Mouse (Mus musculus) granulocyte monocyte progenitor cell, adult 5-6 weeks (primary cell): ENCODE results near the gene Spon1. TPM values are rescaled to one million over a fixed set of nuclear protein-coding genes. Genes with fewer than 3 reads are reported as not detected.

ENCODE experiments used
- ATAC-seq: replicated peaks from 2 replicates; pipeline ENCODE4 v1.8.0; 2016; ENCODE audit warnings: mild to moderate bottlenecking, moderate TSS enrichment, inconsistent platforms; ENCODE audit not compliant: poor library complexity, severe bottlenecking
- total RNA-seq, 2 experiments: library from RNA; stranded (forward) in 1 of 2; stranded (reverse) in 1 of 2; fragments of 200-712, 200-1000 nt in 1 of 2; fragments of >200 nt in 1 of 2; fragmentation: Nextera tagmentation in 1 of 2; gene quantifications; 2 replicates each; pipeline ENCODE4 v1.2.3; 2014 to 2017

Spon1 gene
- total RNA-seq, 2 experiments from 2014 or later, result not detected

DNA sequence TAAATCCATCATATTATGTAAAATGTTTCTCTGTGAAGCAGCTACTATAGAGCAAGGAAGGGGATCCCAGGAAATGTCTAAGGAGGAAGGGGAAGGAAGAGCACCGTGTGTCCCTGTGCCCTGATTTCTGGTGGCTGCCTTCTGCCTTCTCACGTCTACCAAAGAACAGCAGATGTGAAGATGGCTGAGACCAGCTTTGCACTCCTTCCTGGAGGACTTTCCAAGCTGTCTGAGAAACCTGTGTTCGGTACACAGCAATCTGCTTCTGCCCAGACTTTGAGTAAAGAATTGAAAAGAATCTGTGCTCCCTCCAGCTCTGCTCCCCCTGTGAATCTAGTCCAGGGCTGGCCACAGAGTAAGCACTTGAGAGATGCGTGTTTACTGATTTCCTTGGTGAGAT, 206.7 kb downstream of the Spon1 start:
- ATAC-seq, result no peak

DNA sequence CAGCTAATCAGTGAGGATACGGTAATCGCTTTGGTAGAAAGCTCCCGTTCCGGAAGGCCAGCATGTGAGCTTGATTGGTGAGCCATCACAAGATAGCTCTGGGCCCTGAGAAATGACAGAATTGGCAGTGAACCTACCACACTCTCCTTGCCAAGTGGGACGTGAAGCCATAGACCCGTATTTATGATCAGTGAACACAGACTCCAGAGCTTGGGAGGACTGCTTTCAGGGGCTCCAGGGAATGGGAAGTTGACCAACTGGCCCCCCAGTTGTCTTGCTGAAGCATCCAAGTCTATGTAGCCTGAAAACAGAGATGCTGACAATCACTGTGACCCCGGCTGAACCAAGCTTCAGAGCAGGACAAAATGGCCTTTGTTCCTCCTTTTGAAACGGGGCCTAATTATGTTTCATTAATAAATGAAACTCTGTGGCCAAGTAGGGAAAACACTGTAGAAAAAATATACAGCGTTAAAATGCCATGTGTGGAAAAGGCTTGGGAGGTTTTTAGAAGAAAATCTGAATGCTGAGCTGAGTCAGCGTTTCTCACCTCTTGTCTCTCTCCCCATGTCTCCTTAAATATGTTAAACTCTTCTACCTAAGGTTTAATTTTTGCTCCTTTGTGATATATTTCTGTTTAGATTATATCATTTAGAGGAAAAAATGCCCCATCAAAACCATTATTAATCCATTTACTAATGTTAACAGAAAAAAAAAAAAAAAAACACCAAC, 220.8 kb downstream of the Spon1 start:
- no peak for ATAC-seq

DNA sequence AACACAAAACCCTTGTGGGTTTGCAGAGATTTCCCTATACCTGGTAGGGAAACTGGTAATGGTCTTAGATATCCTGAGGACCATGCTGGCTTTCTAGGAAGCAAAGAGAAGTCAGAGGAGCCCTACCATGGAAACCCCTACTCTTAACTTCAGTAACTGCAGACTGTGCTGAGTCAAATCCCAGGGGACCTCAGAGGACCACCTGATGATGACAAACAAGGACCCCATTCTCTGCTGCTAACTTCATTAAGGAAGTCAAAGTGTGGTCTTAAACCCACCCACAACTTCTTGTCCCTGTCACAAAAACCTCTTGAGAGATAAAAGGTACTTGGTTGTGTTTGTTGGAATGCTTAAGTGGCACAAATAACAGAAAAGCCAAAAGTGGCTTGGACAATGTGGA, 222.4 kb downstream of the Spon1 start:
- ATAC-seq, result no peak

DNA sequence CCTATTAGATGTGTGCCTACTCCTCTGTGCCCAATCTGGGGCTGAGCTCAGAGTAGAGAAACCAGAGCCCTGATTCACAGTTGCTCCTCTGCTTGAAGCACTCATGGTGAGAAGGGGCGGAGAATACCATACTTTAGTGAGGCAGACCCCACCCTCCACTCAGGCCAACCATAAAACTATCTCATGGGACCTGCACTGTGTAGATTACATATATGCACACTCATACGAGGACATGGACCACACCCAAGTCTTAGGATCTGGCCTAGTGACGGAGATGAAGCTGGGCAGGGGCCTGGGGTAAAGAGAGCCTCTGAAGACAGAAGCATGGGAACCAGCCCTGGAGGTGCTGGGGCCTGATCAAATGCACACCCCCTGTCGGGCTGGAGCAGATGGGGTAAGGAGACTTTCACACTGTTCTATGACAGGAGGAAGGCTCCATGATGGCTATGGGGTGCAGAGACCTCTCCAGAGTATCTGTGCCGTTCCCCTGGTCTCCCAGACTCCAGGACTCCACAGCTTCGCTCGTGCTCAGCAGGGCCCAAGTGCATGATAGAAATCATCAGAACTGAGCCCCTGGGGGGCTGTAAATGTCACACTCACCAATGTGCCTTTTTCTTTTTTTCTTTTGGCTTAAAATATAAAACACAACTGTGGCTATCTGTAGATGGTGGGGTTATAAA, 232.0 kb downstream of the Spon1 start:
- ATAC-seq, result no peak

DNA sequence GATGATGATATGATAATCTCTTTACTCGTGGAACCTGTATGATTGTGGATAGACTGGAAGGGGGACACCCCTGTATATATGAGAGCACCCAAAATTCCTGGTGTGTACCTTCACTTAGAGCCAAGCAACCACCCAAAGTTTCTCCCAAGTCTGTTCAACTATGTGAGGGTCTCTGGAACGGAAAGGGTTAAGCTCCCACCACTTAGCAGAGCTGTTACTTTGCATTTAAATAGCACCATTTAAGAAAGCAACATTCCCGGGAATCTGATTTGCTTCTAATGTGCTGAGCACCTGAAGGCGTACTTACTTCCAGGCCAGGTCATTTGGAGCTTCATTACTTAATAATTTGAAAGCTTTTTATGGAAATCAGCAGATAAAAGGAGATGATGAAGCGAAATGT, 238.4 kb downstream of the Spon1 start:
- ATAC-seq, result no peak

DNA sequence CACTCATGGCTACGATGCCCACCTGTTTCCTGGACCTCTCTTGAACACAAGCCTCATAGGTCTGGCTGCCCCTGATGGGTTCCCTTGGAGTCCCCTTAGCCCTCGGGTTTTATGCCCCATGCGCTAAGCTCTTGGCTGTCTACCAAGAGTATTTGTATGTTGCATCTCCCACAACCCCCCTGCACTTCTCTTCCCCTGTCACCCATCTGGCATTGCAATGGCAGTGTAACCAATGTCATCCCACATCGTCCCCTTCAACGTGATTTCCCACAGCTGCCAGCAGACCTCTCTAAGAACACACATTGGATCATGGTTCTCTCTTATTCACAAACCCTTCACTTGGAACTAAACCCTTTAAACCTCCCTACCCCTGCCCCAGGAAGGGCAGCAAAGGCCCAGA, 239.7 kb downstream of the Spon1 start:
- no peak for ATAC-seq

DNA sequence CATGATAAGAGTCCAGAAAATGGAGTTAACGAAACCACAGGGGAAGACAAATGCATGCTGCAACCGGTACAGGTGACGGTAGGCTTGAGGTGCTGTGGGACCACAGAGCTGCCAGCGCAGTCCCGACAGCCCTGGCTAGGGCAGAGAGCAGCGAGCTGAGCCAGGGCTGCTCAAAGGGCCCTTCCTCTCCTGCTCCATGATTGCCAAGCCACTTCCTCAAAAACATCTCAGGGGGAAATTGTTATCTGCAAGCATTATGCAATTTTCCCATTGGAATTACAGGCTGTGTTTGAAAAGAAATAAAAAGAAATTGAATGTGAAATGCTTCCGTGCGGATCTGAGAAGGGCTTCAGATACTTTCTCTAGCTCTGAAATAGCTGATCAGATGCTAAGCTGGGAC, 240.7 kb downstream of the Spon1 start:
- ATAC-seq, result no peak

DNA sequence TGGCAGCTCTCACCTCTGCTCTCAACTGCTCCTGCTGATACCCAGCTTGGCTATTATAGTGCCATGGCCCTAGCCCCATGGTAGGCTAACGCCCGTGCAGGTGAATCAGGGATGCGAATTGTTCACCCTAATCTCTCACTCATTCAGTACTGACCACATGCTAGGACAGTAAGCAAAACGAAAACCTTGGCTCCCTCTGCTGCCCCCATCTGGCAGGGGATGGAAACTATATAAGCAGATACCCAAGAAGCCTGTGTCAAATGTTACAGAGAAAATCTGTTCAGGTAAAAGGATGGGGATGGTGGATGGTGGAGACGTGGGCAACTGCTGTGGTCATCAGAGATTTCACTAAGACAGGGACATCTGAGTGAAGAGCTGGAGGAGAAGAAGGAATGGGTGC, 241.8 kb downstream of the Spon1 start:
- peak; percentile 58; the same call in 1 of the 2 replicates for ATAC-seq

DNA sequence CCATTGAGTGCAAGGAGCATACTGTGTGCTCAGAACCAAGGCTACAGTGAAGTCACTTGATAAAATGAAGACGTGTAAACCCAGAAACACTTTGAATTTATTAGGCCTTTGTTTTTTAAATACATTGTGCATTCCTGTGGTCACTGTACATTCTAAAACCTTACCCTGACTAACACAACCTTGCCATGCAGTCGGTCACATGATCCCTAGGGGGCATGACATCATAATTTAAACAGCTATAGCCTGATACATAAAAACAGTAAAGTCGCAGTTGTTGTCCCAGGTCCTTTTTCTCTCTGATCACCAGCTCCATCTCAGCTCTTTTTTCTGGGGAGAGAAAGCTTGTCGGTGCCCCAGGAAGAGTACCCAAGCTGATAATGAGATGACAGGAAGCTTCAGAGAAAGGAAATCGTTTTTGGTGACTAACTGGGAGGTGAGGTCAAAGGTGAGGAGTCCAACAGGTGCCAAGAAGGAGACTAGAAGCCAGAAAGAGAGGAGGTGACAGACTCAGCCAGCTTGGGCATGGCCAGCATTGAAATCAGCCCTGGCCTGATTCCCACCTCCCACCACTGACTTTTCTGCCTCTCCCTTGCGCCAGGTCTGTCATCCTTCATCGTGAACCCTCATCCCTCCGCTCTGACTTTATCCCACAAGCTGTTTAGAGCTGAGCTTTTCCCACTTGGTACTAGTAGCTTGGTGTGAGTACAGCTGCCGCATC, 246.1 kb downstream of the Spon1 start:
- no peak for ATAC-seq

DNA sequence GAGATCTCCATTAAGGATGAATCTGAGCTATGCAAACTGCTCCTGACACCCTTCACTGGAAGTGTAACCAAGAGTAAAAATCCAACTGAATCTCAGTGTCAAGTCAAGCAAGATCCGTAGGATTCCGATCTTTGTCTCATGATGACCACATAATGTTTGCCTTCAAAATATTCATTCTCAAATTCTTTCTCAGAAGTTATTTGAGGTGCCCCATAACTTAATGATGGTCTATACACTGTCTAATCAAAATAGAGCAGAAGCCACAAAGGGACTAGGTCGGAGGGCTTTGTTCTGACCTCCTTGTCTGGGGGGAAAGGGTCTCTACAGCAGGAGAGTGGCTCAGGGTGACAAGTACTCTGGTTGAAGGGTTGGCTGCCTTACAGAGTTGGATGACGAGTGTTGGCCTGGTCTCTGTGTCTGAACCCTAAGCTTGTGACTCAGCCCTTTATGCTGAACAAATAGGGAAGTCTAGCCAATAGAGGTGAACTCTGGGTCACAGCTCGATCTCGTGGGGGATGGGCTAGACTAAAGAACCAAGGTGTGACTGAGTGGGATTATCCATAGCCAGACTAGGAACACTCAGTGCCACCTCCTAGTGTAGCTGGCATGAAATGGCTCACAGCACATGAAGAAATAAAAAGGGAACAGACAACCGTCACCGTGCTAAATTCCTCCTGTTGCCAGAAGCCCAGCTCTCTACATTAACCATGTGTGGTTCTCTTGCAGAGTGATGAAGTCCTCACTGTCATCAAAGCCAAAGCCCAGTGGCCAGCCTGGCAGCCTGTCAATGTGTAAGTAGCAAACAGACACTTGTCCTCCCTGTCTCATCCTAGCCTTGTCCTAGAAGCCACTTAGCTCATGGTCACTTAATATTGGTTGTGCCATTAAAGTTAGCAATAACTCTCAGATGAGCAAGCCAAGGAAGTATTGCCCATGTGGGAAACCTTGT, 250.5 kb downstream of the Spon1 start:
- ATAC-seq, result peak; percentile 56

DNA sequence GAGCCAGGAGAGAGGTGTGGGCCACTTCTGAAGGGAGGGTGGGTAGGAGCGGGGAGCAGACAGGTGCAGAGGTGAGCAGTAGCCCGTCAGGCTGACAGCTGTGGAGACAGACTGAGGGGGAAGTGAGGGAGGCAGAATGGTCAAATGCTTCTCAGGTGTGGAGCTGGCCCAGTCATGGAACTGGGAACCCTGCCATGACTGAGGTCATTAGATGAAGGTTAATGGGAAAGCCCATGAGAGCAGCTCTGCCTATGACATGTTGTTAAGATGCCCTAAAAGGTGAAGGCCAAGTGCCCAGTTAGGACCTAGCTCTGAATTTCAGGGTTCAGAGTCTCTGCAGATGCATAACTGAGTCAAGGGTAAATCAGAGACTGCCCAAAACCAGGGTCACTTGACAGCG, 253.1 kb downstream of the Spon1 start:
- no peak for ATAC-seq

DNA sequence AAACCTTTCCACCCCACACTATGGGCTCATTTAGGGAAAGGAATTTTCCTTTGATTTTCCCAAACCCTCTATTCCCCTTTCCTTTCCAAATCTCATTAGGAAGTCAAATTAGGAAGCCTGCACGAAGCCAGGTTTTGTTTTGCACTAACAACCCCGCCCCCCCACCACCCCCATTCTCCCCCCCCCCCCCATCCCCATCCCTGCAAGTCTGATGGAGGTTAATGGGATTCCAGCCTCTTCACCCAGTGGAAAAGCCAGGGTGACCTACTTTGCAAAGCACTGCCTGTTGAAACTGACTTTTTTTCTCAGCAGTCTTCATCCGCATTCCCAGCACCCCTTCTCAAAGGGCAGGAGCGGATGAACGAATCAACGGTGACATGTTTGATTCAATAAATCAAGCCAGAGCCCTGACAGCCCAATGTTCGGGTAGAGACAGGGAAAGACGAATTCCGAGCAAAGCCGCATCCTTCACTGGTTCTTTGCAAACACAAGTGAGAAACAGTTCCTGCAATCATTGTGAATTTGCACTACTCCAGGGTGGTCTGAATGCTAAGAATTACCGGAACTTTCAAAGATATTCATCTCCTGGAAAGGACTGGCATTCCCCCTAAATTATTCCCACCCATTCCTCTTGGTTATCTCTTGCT, 254.4 kb downstream of the Spon1 start:
- ATAC-seq, result 0 out of 2 replicates have a peak, but pooled peaks have one; percentile 7

DNA sequence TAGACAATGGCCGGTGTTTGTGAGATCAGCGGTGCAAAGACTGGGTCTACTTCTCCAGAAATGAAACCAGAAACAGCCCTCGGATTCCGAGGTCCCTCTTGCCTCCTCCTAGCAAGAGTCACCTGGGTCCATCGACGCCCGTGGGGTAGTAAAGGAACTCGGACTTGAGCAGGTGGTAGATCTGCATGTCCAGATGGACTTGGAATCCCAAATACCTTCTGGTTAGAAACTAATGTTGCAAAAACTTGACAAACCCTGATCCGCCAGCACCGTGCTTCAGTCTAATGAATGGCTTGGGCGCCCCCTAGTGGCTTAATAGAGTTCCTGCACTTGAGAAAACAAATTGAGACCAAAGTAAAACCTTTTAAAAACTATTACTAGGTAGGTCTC, 254.9 kb downstream of the Spon1 start:
- peak; percentile 62 for ATAC-seq

DNA sequence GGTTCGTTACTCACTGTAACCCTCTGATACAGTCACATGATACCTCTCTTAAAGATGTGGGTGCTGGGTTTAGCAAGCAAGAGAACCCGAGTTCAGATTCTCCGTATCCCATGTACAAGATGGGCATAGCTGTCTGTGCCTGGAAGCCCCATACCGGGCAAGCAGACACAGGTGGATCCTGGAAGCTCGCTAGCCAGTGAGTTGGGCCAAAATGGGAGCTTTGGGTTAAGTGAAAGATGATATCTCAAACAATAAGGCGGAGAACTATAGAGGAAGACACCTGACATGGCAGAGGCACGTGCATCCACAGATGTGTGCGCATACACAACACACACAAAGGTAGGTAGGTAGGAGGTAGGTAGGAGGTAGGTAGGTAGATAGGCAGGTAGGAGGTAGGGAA, 261.1 kb downstream of the Spon1 start:
- ATAC-seq, result no peak

DNA sequence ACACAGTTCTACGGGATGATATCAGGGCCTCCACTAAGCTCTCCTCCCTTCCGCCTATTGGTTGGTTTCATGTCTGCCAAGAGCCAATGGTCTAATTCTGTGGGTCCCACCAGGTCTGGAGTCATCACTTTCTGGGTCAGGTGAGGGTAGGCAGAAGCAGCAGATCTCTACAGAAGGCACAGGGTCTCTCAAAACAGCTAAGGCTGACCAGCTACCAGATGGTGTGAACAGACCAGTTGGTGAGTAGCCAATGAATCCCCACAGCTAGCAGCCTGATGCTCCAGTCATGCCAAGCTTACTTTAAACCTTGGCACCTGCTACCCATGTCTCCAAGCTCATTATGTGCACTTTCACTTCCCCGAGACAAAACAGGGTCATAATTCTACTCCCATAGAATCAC, 261.6 kb downstream of the Spon1 start:
- ATAC-seq, result no peak

DNA sequence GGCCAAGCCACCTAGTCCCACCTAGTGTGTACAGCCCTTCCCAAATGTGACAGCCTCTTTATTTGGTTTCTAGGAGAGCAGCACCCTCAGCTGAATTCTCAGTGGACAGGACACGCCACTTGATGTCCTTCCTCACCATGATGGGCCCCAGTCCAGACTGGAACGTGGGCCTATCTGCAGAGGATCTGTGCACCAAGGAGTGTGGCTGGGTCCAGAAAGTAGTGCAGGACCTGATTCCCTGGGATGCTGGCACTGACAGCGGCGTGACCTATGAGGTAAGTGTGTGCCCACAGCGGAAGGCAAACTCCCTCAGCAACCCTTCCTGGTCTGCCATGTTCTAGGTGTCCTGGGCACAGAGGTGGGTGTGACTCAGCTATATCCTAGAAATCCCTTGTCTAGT, 263.0 kb downstream of the Spon1 start:
- no peak for ATAC-seq

DNA sequence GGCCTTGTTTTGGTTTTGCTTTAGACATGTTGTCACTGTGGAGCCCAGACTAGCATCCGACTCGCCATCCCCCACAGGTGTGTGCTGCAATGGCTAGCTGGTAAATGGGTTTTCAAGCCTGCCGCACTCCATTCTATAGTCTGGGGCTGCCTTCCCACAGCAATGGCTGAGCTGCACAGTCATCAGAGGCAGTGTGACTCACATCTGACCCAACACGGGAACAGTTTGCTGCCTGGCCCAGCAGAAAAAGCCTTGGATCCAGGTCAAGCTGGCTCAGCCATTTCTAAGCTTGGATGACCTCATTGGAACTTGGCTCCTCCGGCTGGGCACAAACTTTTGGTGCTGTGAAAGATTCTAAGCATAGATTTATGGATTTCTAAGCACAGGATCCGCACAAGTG, 263.8 kb downstream of the Spon1 start:
- no peak for ATAC-seq

DNA sequence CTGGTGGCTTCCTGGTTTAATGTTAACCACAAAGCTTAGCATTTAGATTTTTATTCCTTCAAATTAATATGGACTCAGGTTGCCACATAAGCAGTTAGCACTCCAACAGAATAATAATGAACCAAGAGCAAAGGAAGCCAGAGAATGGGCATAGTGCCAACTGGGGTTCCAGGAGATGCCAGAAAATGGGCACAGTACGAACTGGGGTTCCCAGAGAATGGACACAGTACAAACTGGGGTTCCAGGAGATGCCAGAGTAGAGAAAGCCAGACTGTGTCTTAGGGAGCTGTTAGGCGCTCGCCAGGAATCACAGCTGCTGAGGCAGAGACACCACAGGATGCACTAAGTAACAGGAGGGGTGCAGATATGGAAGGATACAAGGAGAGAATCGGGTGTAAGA, 271.4 kb downstream of the Spon1 start:
- ATAC-seq, result no peak

DNA sequence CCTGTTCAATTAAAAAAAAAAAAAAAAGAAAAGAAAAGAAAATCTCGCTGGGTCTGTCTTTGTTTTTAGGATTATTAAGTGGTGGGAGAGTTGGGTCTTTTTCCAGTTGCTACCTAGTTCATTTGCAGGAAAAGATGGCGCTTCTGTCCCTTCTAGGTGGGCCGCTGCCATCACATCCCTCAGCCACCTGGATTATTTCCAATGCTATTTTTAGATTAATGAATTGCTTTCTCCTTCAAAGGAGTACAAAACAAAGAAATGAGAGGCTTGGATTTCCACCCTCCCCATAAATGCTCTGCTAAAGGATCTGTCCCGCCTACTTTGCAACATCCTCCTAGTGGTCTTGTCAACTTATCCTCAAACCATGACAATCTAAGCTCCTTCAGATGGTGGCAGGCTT, 275.6 kb downstream of the Spon1 start:
- no peak for ATAC-seq
